Mouse (Mus musculus) left cerebral cortex, adult 18-20 months (tissue): ENCODE data around the gene Nav1. TPM values are rescaled to one million over a fixed set of nuclear protein-coding genes. Genes with fewer than 3 reads are reported as not detected.

ENCODE experiments used
- DNase-seq, 2 experiments: peaks; one replicate each; pipeline ENCODE4 v3.0.0; 2021 to 2022; ENCODE audit warnings: low spot score in 2 of 2, mixed read lengths in 1 of 2
- total RNA-seq, 2 experiments: library from RNA; stranded (reverse); gene quantifications; 2 replicates each; pipeline ENCODE4 v1.2.3; 2021

Nav1 gene
- total RNA-seq, 2 experiments from 2014 or later = 42.5 to 48.0 TPM

DNA sequence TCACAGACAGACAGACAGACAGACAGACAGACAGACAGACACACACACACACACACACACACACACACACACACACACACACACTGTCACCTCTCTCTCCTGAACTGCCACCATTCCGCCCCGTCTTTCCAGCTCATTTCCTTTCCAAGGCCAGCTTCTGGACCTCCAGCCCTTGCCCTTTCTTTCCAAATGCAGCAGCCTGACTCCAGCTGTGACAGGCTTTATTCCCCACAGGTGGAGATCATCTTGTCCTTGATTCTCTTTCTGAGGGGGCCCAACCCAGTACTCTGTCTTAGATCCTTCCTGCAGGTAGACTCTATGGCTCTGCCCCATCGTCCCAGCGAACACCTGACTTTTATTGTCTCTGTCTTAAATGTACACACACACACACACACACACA lies 53.5 kb downstream of the Nav1 start:
- no peak for DNase-seq

DNA sequence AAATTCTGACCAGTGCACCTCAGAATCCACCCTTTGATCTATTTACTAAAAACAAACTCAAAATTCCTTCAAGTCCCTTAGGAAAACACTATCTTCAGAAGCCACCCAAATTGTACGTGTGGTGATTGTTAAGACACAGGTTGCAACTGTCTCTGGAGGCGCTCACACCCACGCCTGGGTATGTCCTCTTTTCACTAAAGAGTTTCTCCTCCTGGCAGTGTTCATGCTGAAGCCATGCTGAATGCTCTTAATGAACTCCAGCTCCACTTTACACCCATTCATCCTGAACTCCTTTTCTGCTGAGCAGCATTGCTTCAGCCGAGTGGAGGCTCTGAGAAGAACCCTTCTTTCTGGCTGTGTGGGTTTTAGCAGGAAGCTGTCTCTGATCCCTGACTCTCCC lies 53.9 kb downstream of the Nav1 start:
- peak in 1 of 2 experiments; percentile 54 for DNase-seq

DNA sequence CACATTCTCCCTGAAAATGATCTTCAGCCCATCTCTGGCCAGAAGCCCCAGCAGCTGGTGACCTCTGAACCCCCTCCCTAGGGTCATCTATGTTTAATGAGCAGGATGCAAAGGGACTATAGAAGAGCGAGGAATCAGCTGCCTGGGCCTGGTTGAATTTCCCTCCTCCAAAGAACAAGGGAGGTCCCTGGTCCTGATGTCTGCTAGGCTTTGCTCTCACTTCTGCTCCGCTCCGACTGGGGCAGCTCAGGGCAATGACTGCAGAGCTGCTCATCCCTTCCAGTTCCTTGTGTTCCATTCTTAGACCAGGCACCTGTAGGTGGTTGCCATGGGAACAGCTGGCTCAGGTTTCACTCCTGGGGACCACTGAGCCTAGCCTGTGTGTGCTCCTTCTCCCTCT lies 56.2 kb downstream of the Nav1 start:
- DNase-seq = no peak

DNA sequence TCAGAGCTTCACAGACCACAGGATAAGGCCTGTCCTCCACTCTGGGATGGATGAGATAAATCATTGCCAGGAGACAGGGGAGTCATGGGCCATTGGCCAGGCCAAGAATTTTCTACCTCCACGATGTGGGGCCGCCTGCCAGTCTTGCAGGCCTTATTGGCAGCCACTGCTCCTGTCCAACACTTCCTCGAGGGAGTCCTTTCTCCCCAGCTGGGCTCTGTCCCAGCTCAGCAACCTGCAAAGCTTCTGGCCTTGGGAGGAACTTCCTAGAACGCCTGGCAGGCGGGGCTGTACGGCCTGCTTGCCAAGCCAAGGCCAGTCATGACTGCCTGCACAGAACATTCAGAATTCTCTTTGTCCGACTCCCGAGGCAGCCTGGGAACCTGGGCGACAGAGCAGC lies 58.3 kb downstream of the Nav1 start:
- DNase-seq = peak in 1 of 2 experiments; percentile 27

DNA sequence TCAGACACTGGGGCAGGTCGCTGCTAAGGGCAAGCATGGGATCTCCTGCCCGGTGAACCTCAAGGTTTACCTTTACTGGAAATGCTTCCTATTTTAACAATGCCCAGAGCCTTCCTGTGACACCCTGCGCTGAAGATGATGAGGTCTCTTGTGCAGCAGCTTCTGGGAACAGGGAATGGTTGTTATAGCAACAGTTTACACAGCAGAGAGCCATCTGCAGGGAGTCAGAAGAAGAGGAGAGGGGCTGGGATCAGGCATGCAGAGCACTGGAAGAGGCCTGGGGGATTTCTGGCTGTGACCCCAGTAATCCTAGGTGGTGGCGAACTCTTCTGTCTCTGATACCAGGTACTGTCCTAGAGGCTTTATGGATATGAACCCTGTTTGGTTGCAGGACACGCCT lies 61.0 kb downstream of the Nav1 start:
- DNase-seq = no peak

DNA sequence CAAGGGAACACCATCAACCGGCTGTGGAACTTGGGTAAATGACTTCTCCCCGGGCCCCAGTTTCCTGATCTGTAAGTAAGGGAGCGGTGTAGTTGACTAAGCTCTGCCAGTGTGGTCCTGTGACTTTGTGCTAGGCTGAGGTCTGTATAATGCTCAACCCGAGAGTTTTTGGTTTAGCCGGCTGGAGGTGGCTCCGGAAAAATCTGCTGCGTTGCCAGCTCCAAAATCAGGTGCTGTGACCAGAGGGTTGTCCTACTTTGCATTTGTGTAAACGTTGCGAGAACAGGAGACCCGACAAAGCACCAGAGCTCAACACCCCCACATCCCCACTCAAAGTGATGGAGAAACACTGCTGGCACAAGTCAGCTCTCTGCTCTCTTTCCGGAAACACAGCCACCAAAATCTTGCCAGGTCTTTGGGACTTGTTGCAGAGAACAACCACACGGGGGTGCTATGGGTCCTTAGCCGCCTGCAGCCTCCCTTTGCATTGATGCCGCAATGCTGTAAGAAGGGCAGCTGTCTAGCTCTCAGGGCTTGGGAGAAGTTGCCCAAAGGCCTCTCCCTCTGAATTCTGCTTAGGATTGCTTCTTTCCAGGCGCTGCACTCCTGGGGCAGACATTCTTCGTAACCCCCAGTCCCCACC lies 62.5 kb downstream of the Nav1 start:
- DNase-seq = peak; percentile 87 to 90

DNA sequence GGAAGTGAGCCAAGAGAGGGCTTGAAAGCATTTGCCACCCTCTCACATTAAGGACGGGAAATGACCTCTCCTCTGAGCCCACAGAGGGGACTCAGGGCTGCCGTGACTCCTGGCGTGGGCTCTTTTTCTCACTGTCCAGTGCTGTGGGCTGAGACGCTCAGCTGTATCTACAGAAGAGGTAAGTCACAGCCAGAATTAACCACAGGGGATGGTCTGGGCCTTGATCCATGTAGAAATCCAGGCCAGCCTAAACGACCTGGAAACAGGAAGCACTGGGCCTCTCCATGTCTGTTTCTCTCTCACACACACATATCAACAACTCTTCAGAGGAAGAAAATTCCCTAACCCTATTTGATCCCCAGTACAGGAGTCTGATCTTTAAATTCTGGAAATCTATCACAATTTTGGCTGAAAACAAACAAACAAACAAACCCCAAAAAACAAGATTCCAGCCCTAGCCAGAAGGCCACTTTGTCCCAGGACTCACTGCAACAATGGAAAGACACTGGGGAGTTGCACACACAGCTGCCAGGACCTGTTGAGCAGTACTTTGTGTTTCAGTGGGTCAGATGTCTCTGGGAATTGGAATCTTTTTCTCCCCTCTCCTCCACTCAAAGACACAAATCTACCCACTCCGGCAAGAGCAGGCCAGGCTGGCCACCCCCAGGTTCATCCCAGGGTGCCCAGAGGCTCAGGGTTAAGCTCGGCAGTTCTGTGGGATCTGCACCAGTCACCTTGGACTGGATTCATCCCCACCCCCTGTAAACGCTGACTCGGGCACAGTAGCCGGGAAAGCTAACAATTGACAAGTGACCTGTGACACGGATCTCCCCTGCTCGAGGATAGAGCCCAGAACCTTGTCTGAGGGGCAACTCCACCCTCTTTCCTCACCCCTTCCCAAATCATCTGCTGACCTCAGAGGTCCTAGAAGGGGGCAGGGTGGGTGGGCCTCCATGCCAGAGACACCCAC lies 64.0 kb downstream of the Nav1 start:
- no peak for DNase-seq

DNA sequence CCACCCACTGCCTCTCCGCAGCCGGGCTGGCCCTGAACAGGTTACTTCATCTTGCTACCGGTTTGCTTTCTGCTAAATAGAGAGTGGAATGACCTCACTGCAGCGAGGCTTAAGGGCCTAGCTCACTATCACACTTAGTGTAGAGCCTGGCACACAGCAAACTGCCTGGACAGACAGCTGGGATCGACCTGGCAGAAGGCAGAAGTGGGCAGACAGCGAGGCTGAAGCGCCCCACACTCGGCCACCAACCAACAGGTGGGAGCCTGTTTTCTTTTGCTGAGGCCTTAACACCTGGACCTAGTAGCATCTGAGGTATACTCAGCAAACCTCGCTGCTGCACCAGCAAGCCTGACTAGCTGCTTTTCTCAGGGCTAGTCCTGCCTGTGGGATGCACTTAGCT lies 65.0 kb downstream of the Nav1 start:
- DNase-seq = no peak

DNA sequence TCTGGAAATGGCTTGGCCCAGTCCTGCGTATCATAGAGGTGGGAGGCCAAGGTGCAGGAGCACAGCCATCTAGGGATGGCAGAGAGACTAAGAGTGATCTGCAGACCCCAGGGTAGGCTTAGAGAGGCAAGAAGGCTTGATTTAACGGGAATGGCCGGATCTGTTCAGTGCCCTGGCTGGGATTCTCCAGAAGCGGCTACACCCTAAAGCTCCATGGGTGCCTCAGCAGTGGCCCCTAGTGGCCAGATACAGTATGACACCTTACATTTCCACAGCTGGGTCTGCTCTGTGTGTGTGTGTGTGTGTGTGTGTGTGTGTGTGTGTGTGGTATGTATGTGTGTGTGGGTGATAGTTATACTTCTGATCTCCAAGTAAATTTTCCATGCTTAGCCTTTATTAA lies 66.8 kb downstream of the Nav1 start:
- DNase-seq = peak; percentile 86 to 95

DNA sequence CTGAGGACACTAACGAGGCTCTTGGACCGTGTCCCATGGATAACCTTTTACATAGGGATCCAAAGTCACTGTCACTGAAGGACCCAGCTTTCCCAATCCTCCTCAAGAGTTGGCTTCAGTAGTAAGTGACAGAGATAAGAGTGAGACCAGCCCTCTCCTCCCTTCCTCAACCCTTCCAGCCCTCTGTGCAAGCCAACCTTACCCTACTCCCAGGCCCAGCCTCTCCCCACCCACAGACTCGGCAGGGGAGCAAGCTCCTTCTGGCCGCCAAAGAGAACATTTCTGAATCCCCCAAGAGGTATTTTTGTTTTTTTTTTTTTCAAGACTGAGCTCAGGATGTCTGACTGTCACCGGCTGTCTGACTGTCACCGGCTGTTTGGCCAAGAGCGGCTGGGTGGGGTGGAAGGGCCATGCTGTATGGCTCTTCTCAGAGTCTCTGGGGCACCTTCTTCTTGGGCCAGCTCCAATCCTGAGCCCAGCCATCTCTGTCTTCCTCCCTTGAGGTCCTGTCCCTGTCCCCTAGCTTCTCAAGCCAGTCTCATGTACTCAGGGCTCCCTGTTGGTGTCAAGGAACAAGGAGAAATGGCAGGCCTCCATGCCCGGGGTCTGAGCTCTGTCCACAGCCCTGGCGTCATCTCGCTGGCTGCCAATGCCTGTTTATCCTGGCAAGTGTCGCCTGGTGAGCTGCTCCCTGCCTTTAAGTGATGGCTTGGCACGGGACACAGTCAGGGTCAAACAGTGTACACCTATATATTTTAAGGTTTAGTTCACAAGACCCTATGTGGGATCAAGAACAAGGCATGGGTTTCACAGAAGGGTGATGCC lies 68.4 kb downstream of the Nav1 start:
- no peak for DNase-seq

DNA sequence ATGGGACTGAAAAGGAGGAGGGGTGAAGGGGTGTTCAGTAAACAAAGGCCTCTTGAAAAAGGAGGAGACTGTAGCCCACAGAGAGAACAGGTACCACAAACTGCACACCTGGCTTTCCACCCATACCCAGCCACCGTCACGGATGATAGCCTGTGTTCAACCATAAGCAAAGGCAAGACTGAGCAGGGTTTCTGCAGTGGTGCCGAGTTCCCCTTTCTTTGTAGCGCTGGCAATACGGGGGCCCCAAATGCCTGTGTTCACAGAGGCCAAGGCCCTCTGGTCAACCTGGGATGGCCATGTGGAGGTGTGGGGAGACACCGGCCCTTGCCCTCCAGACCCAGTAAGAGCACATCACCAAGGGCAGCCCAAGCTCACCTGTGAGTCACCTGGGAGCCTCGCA lies 70.3 kb downstream of the Nav1 start:
- no peak for DNase-seq

DNA sequence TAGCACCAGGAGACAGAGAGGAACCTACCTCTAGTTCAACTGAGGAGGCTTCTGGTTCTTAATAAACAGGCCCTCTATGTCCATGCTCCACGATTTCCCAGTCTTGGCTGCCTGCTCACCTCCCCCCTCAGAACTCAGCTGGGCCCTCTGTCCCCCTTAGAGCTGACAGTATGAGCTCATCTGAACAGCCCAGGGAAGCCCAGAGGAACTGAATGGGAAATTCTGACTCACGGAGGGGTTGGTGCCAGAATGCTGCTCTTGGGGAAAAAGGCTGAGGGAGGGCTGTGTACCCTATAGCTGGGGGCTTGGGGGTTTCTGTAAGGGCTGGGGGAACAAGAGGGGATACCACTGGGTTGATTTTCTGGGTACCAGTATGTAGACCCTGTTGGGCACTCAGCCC lies 70.8 kb downstream of the Nav1 start:
- DNase-seq = no peak

DNA sequence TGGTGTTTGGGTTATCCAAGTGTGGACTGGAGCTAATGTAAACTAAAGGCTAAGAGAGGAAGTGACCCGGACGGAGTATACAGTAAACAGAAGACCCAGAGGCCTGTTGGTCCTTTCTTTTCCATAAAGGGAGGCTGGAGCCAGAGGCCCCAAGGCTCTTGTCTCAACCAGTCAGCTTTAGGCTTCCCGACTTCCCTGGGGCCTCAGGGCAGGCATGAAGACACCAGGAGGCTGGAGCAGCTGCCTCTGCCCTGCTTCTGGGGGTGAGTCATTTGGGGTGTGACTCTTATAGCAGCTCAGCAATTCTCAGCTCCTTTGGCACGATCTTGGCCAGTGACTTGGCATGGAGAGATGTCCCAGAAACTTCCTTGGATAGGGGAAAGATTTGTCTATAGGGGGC lies 71.8 kb downstream of the Nav1 start:
- no peak for DNase-seq

DNA sequence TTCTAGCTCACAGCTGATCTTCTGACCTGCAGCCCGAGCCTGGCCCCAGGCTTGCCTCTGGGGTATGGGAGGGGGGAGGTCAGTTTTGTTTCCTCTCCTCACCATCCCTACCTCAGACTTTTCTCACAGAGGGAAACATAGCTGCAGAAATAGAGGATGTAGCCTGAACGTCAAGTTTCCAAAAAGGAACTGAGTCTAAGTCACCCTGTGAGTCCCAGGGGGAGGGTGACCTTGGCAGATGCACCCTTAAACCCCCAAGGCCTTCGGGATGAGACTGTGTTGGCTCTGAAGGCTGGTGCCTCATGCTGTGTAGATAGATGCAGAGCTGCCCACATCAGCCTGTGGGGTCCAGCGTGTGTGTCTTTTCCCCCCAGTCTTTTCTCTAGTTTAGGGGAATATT lies 72.3 kb downstream of the Nav1 start:
- no peak for DNase-seq

DNA sequence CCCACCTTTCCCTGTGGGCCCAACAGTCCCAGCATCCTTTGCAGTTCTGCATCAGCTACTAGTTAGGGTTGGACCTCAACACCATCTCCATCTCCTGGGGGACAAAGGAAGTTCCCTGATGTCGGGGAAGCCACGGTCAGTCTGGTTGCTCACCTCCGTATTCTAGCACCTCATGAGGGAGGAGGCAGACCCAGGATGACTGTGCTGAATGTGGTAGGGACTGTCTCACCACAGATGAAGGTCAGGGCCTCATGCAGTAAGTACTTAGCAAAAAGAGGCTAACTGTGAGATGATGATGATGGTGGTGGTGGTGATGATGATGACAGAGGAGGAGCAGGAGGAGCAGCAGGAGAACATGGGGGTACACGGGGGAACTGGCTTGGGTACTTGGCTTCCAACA lies 73.0 kb downstream of the Nav1 start:
- DNase-seq = no peak

DNA sequence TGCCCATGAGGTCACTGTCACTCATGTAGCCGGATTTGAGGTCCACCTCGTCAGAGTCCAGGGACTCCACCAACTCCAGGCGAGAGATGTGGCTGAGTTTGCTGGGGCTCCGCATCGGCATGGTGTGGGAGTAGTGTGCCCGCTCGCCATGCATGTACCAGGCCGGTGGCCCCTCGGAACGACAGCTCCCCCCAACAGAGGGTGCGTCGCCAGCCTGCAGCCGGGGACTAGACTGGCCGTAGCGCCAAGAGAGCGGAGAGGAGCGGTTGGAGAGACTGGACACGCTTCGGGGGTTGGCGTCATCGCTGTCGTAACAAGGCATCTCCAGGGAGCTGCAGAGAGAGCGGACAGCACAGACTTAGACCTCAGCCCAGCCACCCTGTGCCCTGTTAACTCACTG lies 74.7 kb downstream of the Nav1 start:
- DNase-seq = no peak

DNA sequence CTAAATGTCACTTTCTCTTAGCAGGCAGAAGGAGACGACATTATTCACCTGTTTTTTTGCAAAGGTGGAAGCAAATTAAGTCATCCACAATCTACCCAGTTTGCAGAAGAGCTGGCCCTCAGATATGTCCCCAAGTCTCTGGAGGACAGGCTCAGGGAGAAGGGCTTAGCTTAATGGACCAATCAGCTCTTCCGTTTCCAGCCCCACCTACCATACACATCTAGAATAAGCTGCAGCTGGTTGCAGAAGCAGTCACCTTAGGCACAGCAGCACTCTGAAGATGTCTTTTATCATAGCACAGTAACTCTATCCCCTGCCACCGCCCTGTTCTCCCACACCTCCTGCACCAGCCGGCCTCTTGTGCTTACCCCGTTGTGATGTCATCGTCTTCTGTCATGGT lies 75.1 kb downstream of the Nav1 start:
- DNase-seq = no peak

DNA sequence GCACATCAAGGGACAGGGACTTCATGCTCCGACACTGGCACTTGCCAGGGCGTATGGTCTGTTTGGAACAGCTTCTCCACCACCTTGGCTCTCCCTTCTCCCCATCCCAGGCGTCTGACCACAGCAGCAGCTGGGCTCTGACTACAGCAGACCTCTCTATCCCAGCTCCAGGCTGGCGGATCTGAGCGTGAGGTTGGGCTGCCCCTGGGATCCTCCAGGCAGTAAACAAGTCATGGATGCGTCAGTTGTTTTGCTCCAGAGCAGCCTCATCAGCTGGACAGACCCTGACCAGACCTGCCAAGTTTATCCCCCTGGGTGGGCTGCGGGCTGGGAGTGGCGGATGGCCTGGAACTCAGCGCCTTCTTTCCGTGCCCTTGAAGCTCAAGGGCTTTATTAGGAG lies 76.0 kb downstream of the Nav1 start:
- no peak for DNase-seq

DNA sequence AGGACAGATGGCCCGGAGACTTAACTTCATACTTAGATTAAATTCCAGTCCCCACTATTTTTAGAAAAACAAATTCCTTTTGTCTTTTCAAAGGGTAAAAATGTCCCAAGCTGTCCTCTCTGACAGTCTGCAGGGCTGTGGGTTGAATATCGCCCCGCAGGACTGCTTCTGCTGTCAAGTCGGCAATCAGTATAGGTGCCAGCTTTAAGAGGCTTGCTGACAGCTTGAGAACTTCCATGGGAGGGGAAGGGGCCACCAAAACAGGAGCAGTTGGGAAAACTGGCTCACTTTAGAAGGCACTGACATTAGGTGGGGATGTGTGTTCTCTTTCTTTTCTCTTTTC lies 82.6 kb downstream of the Nav1 start:
- no peak for DNase-seq

DNA sequence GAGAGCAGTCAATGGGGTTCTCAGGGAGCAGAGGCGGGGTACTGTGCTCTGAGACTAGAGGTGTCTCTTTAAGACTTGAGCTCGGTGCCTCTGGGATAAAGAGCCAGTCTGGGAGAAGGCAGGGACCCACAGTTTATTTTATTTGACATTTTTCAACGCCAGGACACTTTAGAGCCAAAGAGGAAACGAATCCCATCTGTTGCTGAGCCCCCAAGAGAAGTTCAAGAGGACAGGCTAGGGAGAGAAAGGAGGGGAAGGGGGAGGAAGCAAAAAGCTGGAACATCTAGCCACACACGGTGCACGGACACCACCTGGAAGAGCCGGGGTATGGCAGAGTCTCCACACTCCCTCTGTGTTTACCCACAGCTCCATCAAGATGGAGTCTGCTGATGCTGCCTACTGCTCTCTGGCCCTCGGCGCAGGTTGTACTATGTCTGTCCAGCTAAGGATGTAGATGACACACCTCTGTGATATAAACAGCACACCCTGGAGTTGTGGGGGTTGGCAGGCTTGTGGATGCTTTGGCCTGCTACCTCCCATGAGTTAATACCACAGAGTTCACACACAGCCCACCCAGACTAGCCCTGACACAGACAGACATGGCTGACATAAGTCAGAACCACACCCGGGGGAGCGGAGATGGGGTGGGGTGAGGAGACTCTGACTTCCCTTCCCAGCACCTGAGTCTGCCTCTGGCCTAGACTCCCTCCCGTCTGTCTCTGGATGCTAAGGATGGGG lies 83.1 kb downstream of the Nav1 start:
- DNase-seq = no peak

DNA sequence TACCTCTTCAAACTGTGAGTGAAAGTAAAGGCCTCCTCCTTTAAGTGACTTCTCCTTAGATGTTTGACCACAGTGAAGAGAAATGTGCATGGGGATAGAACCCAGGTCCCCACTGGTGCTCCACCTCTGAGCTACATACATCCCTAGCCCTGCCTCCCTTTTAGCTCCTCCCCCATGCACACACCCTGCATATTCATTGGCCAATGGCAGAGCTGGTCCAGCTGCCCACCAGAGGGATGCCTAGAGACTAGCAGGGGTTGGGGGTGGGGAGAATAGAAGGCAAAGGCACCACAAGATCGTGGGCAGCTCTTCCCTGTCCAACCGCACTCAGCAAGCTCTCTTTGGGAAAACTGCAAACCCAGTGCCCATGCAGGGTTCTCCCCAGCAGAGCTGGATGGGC lies 83.8 kb downstream of the Nav1 start:
- no peak for DNase-seq
